In the genomic region with DNA sequence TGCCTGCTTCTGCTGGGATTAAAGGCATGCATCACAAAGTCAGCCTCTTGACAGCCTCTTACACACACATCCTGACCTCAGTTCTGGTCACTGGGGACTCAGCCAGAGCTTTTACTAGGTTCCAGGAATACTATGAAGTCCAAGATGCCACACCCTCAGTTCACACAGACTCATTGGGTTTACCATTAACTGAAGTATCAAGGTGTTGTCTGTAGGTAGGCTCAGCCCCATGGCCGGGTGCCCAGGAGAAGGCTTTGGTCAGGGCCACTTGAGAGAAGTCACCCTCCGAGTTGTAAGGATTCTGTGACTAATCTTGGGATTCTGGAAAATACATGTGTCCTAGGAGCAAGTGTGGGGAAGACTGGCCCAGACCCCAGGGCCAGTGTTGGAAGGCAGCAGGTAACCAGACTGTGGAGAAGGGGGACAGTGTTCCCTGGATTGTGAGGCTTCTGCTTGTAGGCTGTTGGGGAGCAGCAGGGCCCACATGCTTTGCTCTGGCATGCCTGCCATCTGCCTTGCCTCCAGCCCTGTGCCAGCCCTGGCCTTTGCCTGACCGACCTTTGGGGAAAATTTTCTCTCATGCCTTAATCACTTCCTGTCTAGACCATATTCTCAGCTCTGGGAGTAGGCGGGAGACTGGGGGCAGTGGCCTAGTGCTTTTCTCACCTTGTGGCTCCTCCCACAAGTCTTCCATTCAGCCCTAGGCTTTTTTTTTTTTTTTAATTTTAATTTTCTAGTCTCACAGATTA, we compare ENCODE assay signal across 15 mouse cellular contexts.
DNase-seq lines count a peak whose midpoint lies in the region; ATAC-seq and TF ChIP-seq lines count a peak whose summit lies in the region.
"Had no signal": no experiment of that assay in that cellular context is flagged by ENCODE, and none has a peak within 500 bp of the region (broad histone marks: within the 10 kb centered on the region; RNA-seq: fewer than 3 reads in every experiment).

No protein-coding gene starts in this region.

- no peak for ATAC-seq in liver, embryonic 12.5 days

- H3K4me2 ChIP-seq in liver, embryonic 12.5 days, result no peak overlapping the region
- H3K4me2 ChIP-seq: embryonic facial prominence, embryonic 15.5 days; liver, embryonic 13.5 days; midbrain, embryonic 12.5 days had no signal

- intact Hi-C loops in gastrocnemius, adult 2 months (cut with DNase I), result no loop called here

- H3K36me3 ChIP-seq in forebrain, embryonic 10.5 days (replicated peaks), result peaks cover 66% of the 10 kb centered on the region
- H3K36me3 ChIP-seq in liver, embryonic 12.5 days, result no peaks in the 10 kb centered on the region
- H3K36me3 ChIP-seq: embryonic facial prominence, embryonic 15.5 days; liver, embryonic 13.5 days had no signal

- H3K27ac ChIP-seq in gastrocnemius, adult 2 months, result peak overlapping the region; percentile 53
- no peak overlapping the region for H3K27ac ChIP-seq in forebrain, embryonic 10.5 days
- no peak overlapping the region for H3K27ac ChIP-seq in liver, embryonic 12.5 days
- H3K27ac ChIP-seq: embryonic facial prominence, embryonic 15.5 days; liver, embryonic 13.5 days; midbrain, embryonic 12.5 days had no signal

- H3K4me1 ChIP-seq in forebrain, embryonic 10.5 days, result peaks cover 35% of the 10 kb centered on the region
- peaks cover 46% of the 10 kb centered on the region for H3K4me1 ChIP-seq in liver, embryonic 12.5 days

- H3K9ac ChIP-seq in liver, embryonic 12.5 days, result no peak overlapping the region
- H3K9ac ChIP-seq: embryonic facial prominence, embryonic 15.5 days; liver, embryonic 13.5 days; midbrain, embryonic 12.5 days had no signal

- 32% methylated on average over 4 of the region's 4 CpGs for WGBS in large intestine, adult 2 months
- 81% methylated on average over 4 of the region's 4 CpGs for WGBS in forebrain, embryonic 10.5 days
- WGBS in liver, embryonic 12.5 days (ENCODE audit: insufficient replicate concordance), result 50% methylated on average over 4 of the region's 4 CpGs

- peaks cover 4% of the 10 kb centered on the region; the same call in 1 of the 2 replicates for H3K27me3 ChIP-seq in forebrain, embryonic 10.5 days (ENCODE audit: poor library complexity, severe bottlenecking)
- no peaks in the 10 kb centered on the region for H3K27me3 ChIP-seq in liver, embryonic 12.5 days (replicated peaks)
- H3K27me3 ChIP-seq: embryonic facial prominence, embryonic 15.5 days; liver, embryonic 13.5 days had no signal

- no peaks in the 10 kb centered on the region for H3K9me3 ChIP-seq in forebrain, embryonic 10.5 days
- H3K9me3 ChIP-seq in liver, embryonic 12.5 days (replicated peaks), result no peaks in the 10 kb centered on the region
- H3K9me3 ChIP-seq: embryonic facial prominence, embryonic 15.5 days; liver, embryonic 13.5 days; midbrain, embryonic 12.5 days had no signal

- H3K4me3 ChIP-seq in gastrocnemius, adult 2 months, result no peak overlapping the region
- H3K4me3 ChIP-seq in forebrain, embryonic 10.5 days, result no peak overlapping the region
- no peak overlapping the region for H3K4me3 ChIP-seq in liver, embryonic 12.5 days
- H3K4me3 ChIP-seq: embryonic facial prominence, embryonic 15.5 days; liver, embryonic 13.5 days; midbrain, embryonic 12.5 days had no signal

- TF ChIP-seq CTCF in gastrocnemius, adult 2 months (IDR thresholded peaks at IDR 0.05), result no peak

- no peak for DNase-seq in gastrocnemius, adult 2 months
- DNase-seq in gastrocnemius, postnatal 10 days, result no peak
- peak; percentile 45 for DNase-seq in 3134 (ENCODE audit: extremely low read depth, insufficient read length, low spot score)
- DNase-seq in cerebellum, adult 8-10 months, result peak; percentile 57
- peak; percentile 92 for DNase-seq in large intestine, adult 2 months (ENCODE audit: low read depth, low spot score)
- no peak for DNase-seq in forebrain, embryonic 10.5 days (ENCODE audit: extremely low spot score, low spot score)
- DNase-seq in urinary bladder, postnatal 14 days (ENCODE audit: low spot score), result no peak
- DNase-seq: B cell, adult 2 months; heart, postnatal 14 days; layer of hippocampus, adult 9-11 months; liver, embryonic 13.5 days; right cerebral cortex, postnatal 4 days had no signal

Comparison
In these comparisons a context has a peak if more than half of its experiments do, and no peak if none do; other contexts are left out.
1. DNase-seq: peak in 3134 (single experiment), cerebellum, adult 8-10 months (single experiment) and large intestine, adult 2 months (single experiment); none in gastrocnemius, adult 2 months (single experiment), gastrocnemius, postnatal 10 days (single experiment), forebrain, embryonic 10.5 days (single experiment) and urinary bladder, postnatal 14 days (single experiment).